In the genomic region with DNA sequence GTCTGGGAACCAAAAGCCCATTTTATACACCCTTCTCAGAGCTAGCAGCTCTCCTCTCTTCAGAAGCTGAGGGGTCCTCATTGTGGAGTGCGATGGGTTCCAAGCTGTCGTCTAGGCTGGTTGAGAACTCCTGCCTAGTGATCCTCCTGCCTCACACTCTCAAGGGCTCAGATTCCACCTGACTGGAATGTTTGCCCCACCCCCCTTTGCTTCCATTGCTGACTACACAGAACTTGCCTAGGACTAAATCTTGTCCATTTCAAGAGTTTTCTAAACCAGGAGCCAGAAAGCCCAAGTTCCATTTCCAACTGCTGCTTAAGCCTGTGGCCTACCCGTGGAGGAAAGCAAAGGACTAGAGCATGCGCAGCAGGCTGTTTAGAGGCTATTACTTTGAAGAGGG, we compare ENCODE assay signal across 12 mouse cellular contexts. TPM values are rescaled to one million over a fixed set of nuclear protein-coding genes. Genes with fewer than 3 reads are reported as not detected.
DNase-seq lines count a peak whose midpoint lies in the region; ATAC-seq and TF ChIP-seq lines count a peak whose summit lies in the region.
"Had no signal": no experiment of that assay in that cellular context is flagged by ENCODE, and none has a peak within 500 bp of the region (broad histone marks: within the 10 kb centered on the region; RNA-seq: fewer than 3 reads in every experiment).

No protein-coding gene starts in this region.

- no peaks in the 10 kb centered on the region for H3K4me1 ChIP-seq in hindbrain, embryonic 14.5 days (replicated peaks; ENCODE audit: control insufficient read depth, insufficient read depth, low read length)
- H3K4me1 ChIP-seq in hindbrain, embryonic 11.5 days (replicated peaks; ENCODE audit: control insufficient read depth, insufficient read depth, low read length) = no peaks in the 10 kb centered on the region
- H3K4me1 ChIP-seq in testis, adult 2 months (ENCODE audit: control insufficient read depth, insufficient read depth, low read length) = no peaks in the 10 kb centered on the region; the same call in none of the 2 replicates
- H3K4me1 ChIP-seq in limb, embryonic 13.5 days = no peaks in the 10 kb centered on the region
- no peaks in the 10 kb centered on the region for H3K4me1 ChIP-seq in heart, embryonic 11.5 days (ENCODE audit: control insufficient read depth, insufficient read depth, low read length)
- H3K4me1 ChIP-seq: liver, embryonic 13.5 days had no signal

- peak overlapping the region; percentile 51; the same call in 1 of the 2 replicates for H3K27ac ChIP-seq in hindbrain, embryonic 14.5 days
- no peak overlapping the region for H3K27ac ChIP-seq in hindbrain, embryonic 11.5 days (ENCODE audit: low read depth, low read length)
- H3K27ac ChIP-seq in testis, adult 2 months (ENCODE audit: control insufficient read depth, insufficient read depth, low read depth, low read length) = peak overlapping the region; percentile 40
- H3K27ac ChIP-seq in limb, embryonic 13.5 days = 0 out of 2 replicates have a peak overlapping the region, but pooled peaks have one; percentile 44
- no peak overlapping the region for H3K27ac ChIP-seq in heart, embryonic 11.5 days (ENCODE audit: low read depth, low read length)
- H3K27ac ChIP-seq: liver, embryonic 13.5 days had no signal

- H3K9ac ChIP-seq in hindbrain, embryonic 14.5 days = no peak overlapping the region
- no peak overlapping the region for H3K9ac ChIP-seq in hindbrain, embryonic 11.5 days (ENCODE audit: low read depth, low read length)
- H3K9ac ChIP-seq in limb, embryonic 13.5 days = no peak overlapping the region
- H3K9ac ChIP-seq in heart, embryonic 11.5 days (ENCODE audit: low read depth, low read length) = no peak overlapping the region
- H3K9ac ChIP-seq: liver, embryonic 13.5 days had no signal

- TF ChIP-seq CTCF in testis, adult 2 months (IDR thresholded peaks at IDR 0.05; ENCODE audit: control insufficient read depth, insufficient read depth, insufficient replicate concordance, low read depth, low read length) = no peak

- H3K36me3 ChIP-seq in hindbrain, embryonic 14.5 days (replicated peaks; ENCODE audit: control insufficient read depth, insufficient read depth) = no peaks in the 10 kb centered on the region
- H3K36me3 ChIP-seq in hindbrain, embryonic 11.5 days (ENCODE audit: control insufficient read depth, insufficient read depth, low read length) = peaks cover 12% of the 10 kb centered on the region
- H3K36me3 ChIP-seq in testis, adult 2 months (ENCODE audit: control insufficient read depth, insufficient read depth, low read length) = peaks cover 3% of the 10 kb centered on the region
- H3K36me3 ChIP-seq in limb, embryonic 13.5 days = peaks cover 61% of the 10 kb centered on the region
- H3K36me3 ChIP-seq in heart, embryonic 11.5 days (ENCODE audit: control insufficient read depth, insufficient read depth, low read length) = peaks cover 31% of the 10 kb centered on the region

- no peak for DNase-seq in hindbrain, embryonic 14.5 days (ENCODE audit: low spot score)
- no peak for DNase-seq in hindbrain, embryonic 11.5 days (ENCODE audit: low spot score)
- DNase-seq in testis, postnatal 10 days (ENCODE audit: low spot score) = no peak
- DNase-seq in frontal cortex, postnatal 36 days (ENCODE audit: low spot score in 2 of 2) = no peak
- DNase-seq: cerebellum, postnatal 10 days; gastrocnemius, postnatal 10 days; kidney, adult 18-20 months; liver, embryonic 13.5 days had no signal

- 81% methylated on average over 4 of the region's 4 CpGs for WGBS in hindbrain, embryonic 14.5 days
- WGBS in hindbrain, embryonic 11.5 days = 82% methylated on average over 4 of the region's 4 CpGs
- 75% methylated on average over 4 of the region's 4 CpGs for WGBS in limb, embryonic 13.5 days
- 80% methylated on average over 4 of the region's 4 CpGs for WGBS in heart, embryonic 11.5 days (ENCODE audit: insufficient replicate concordance)

- no peak for TF ChIP-seq POLR2A in testis, adult 2 months (IDR thresholded peaks at IDR 0.05; ENCODE audit: control insufficient read depth, low read depth, low read length)

- no peaks in the 10 kb centered on the region for H3K9me3 ChIP-seq in hindbrain, embryonic 14.5 days (ENCODE audit: control insufficient read depth, low read length)
- no peaks in the 10 kb centered on the region for H3K9me3 ChIP-seq in hindbrain, embryonic 11.5 days (ENCODE audit: control insufficient read depth, low read length)
- no peaks in the 10 kb centered on the region for H3K9me3 ChIP-seq in limb, embryonic 13.5 days
- no peaks in the 10 kb centered on the region for H3K9me3 ChIP-seq in heart, embryonic 11.5 days (replicated peaks; ENCODE audit: control insufficient read depth, low read length)
- H3K9me3 ChIP-seq: liver, embryonic 13.5 days had no signal

- H3K4me2 ChIP-seq in hindbrain, embryonic 14.5 days (replicated peaks) = no peak overlapping the region
- H3K4me2 ChIP-seq in hindbrain, embryonic 11.5 days (replicated peaks; ENCODE audit: low read depth, low read length) = no peak overlapping the region
- no peak overlapping the region for H3K4me2 ChIP-seq in limb, embryonic 13.5 days (replicated peaks)
- no peak overlapping the region for H3K4me2 ChIP-seq in heart, embryonic 11.5 days
- H3K4me2 ChIP-seq: liver, embryonic 13.5 days had no signal

- no peak overlapping the region for H3K4me3 ChIP-seq in hindbrain, embryonic 14.5 days (replicated peaks; ENCODE audit: low read length)
- H3K4me3 ChIP-seq in hindbrain, embryonic 11.5 days (ENCODE audit: low read depth, low read length) = no peak overlapping the region
- no peak overlapping the region for H3K4me3 ChIP-seq in testis, adult 2 months (ENCODE audit: control insufficient read depth, low read depth, low read length)
- H3K4me3 ChIP-seq in limb, embryonic 13.5 days = no peak overlapping the region
- no peak overlapping the region for H3K4me3 ChIP-seq in heart, embryonic 11.5 days (ENCODE audit: low read depth, low read length)
- H3K4me3 ChIP-seq: liver, embryonic 13.5 days had no signal

- no peaks in the 10 kb centered on the region for H3K27me3 ChIP-seq in hindbrain, embryonic 14.5 days (ENCODE audit: control insufficient read depth, insufficient read depth, low read length)
- no peaks in the 10 kb centered on the region for H3K27me3 ChIP-seq in hindbrain, embryonic 11.5 days (ENCODE audit: control insufficient read depth, insufficient read depth, low read length)
- no peaks in the 10 kb centered on the region for H3K27me3 ChIP-seq in testis, adult 2 months (ENCODE audit: control insufficient read depth, insufficient read depth, low read length)
- no peaks in the 10 kb centered on the region for H3K27me3 ChIP-seq in limb, embryonic 13.5 days
- H3K27me3 ChIP-seq in heart, embryonic 11.5 days (ENCODE audit: control insufficient read depth, insufficient read depth, low read length) = no peaks in the 10 kb centered on the region
- H3K27me3 ChIP-seq: liver, embryonic 13.5 days had no signal

- no peak; the same call in 1 of the 2 replicates for ATAC-seq in hindbrain, embryonic 14.5 days (ENCODE audit: low FRiP score)
- no peak for ATAC-seq in hindbrain, embryonic 11.5 days (ENCODE audit: low FRiP score)
- ATAC-seq in limb, embryonic 13.5 days (ENCODE audit: low FRiP score, low read depth) = no peak
- ATAC-seq in heart, embryonic 11.5 days (replicated peaks; ENCODE audit: insufficient number of reproducible peaks, low FRiP score, low TSS enrichment) = no peak
- ATAC-seq in CD4-positive, CD25-positive, alpha-beta regulatory T cell, adult 4 months = no peak

RNA-seq across cellular contexts. Expression of a gene that starts 17.1 kb away (rescaled TPM):
- 83.3 and 89.3 TPM in 2 replicates for polyA plus RNA-seq in hindbrain, embryonic 14.5 days (2014; fragmentation: Nextera tagmentation; extraction: Ambion mirVana)
- polyA plus RNA-seq in hindbrain, embryonic 11.5 days (2014; fragmentation: Nextera tagmentation; extraction: Ambion mirVana) = 348 and 387 TPM in 2 replicates
- 49.2 and 49.5 TPM in 2 replicates for polyA plus RNA-seq in testis, adult 2 months (2012; rRNA removed)
- polyA plus RNA-seq in limb, embryonic 13.5 days (2015; fragmentation: Nextera tagmentation; extraction: Ambion mirVana) = 396 and 444 TPM in 2 replicates
- 372 and 388 TPM in 2 replicates for polyA plus RNA-seq in heart, embryonic 11.5 days (2014; fragmentation: Nextera tagmentation; extraction: Ambion mirVana)
- 10 to 100 TPM; 17.5 to 18.6 TPM for polyA plus RNA-seq in CD4-positive, CD25-positive, alpha-beta regulatory T cell, adult 4 months (2017; shearing (Covaris generic))

Comparison
In these comparisons a context has a peak if more than half of its experiments do, and no peak if none do; other contexts are left out.
1. H3K27ac ChIP-seq: peak in hindbrain, embryonic 14.5 days (single experiment), testis, adult 2 months (single experiment) and limb, embryonic 13.5 days (single experiment); none in hindbrain, embryonic 11.5 days (single experiment) and heart, embryonic 11.5 days (single experiment).